Mouse (Mus musculus): ENCODE results near the gene Abca7.

Abca7 gene

GRCm38 (mm10) chr10:80063877-80064650 lies 67.8 kb downstream of the Abca7 start:
- DNase-seq (ENCODE audit: low read depth, low spot score), result no peak

All from CD4-positive helper T cell, adult 2 months (primary cell).